Mouse (Mus musculus) adrenal gland, adult (tissue): Measurements from ENCODE around the gene Saxo1.
A peak's percentile ranks its signal among the peaks of the same experiment; 100 is the strongest.

Experiments used
- DNase-seq, 2 experiments: peaks; one replicate each; pipeline ENCODE4 v3.0.0; 2022 to 2023; ENCODE audit warnings: low spot score in 1 of 2; ENCODE audit not compliant: inconsistent age in 2 of 2

Saxo1 gene

GRCm38 (mm10) chr4:86527162-86528136 lies 30.7 kb downstream of the Saxo1 start:
- DNase-seq, result no peak

- no peak for DNase-seq
Observed at GRCm38 (mm10) chr4:86524483-86524882, 33.6 kb downstream of the Saxo1 start.

- DNase-seq, result no peak
Observed at GRCm38 (mm10) chr4:86523771-86524170, 34.4 kb downstream of the Saxo1 start.

GRCm38 (mm10) chr4:86520695-86521094 lies 37.4 kb downstream of the Saxo1 start:
- no peak for DNase-seq

GRCm38 (mm10) chr4:86519953-86520352 lies 38.2 kb downstream of the Saxo1 start:
- DNase-seq, result no peak

GRCm38 (mm10) chr4:86504656-86505055 lies 53.5 kb downstream of the Saxo1 start:
- DNase-seq, result no peak

GRCm38 (mm10) chr4:86499561-86499960 lies 58.6 kb downstream of the Saxo1 start:
- no peak for DNase-seq

- DNase-seq, result peak; percentile 22 to 26
Observed at GRCm38 (mm10) chr4:86498754-86499153, 59.4 kb downstream of the Saxo1 start.

- DNase-seq, result peak in 1 of 2 experiments; percentile 32
Observed at GRCm38 (mm10) chr4:86489128-86489527, 69.0 kb downstream of the Saxo1 start.

GRCm38 (mm10) chr4:86486901-86487300 lies 71.2 kb downstream of the Saxo1 start:
- DNase-seq, result no peak

- DNase-seq, result no peak
Observed at GRCm38 (mm10) chr4:86486491-86486890, 71.6 kb downstream of the Saxo1 start.

- DNase-seq, result no peak
Observed at GRCm38 (mm10) chr4:86485052-86485451, 73.1 kb downstream of the Saxo1 start.

GRCm38 (mm10) chr4:86483686-86484085 lies 74.4 kb downstream of the Saxo1 start:
- DNase-seq, result no peak

- DNase-seq, result no peak
Observed at GRCm38 (mm10) chr4:86483013-86483615, 75.0 kb downstream of the Saxo1 start.

- peak in 1 of 2 experiments; percentile 37 for DNase-seq
Observed at GRCm38 (mm10) chr4:86480891-86481290, 77.2 kb downstream of the Saxo1 start.

- no peak for DNase-seq
Observed at GRCm38 (mm10) chr4:86464808-86465207, 93.3 kb downstream of the Saxo1 start.

- no peak for DNase-seq
Observed at GRCm38 (mm10) chr4:86450468-86450867, 107.7 kb downstream of the Saxo1 start.

- DNase-seq, result no peak
Observed at GRCm38 (mm10) chr4:86436336-86436735, 121.8 kb downstream of the Saxo1 start.

GRCm38 (mm10) chr4:86435631-86436030 lies 122.5 kb downstream of the Saxo1 start:
- no peak for DNase-seq

GRCm38 (mm10) chr4:86428091-86428745 lies 129.9 kb downstream of the Saxo1 start:
- no peak for DNase-seq

- DNase-seq, result no peak
Observed at GRCm38 (mm10) chr4:86427312-86427711, 130.8 kb downstream of the Saxo1 start.

- no peak for DNase-seq
Observed at GRCm38 (mm10) chr4:86426549-86426948, 131.6 kb downstream of the Saxo1 start.
